Mouse (Mus musculus): ENCODE measurements around the gene Car9.
A peak's percentile ranks its signal among the peaks of the same experiment; 100 is the strongest.

Car9 gene

DNA sequence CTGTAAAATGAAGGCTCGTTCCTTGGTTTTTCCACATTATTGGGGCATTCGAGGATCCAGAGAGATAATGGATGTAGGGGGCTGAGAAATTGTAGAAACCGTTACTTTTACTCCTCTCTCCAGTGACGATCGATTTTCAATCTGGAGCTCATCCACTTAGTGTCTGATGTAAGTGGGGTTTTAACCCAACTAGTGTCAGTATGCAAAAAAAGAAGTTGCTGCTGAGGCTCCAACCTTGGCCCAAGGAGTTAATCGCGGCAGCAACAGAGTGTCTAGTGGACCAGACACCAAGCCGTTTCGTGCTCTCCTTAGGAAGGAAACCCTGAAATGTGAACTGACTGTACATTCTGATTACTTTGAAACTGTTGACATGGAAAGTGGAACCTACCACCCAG lies 12.9 kb upstream of the Car9 start:
- DNase-seq (ENCODE audit: low spot score) = no peak

- no peak for DNase-seq (ENCODE audit: low spot score)
These were observed 10.2 kb upstream of the Car9 start for GRCm38 (mm10) chr4:43496587-43496986.

DNA sequence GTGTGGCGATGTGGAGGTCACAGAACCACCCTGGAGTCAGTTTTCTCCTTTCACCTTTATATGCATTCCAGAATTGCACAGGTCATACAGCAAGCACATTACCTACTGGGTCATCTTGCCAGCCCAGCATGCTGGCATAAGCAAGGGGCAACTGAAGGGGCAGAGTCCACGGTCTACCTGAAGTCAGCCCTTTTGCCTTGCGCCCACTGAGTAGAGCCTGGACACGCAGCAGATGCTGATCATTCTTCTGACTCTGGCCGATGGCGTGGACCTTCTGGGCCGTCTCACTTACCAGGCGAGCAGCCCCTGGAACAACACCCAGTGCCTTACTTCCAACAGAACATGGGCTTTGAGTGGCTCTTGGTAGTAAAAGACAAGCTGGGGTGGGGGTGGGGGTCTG lies 9.4 kb upstream of the Car9 start:
- DNase-seq (ENCODE audit: low spot score) = no peak

- no peak for DNase-seq (ENCODE audit: low spot score)
These were observed 8.8 kb upstream of the Car9 start for GRCm38 (mm10) chr4:43497946-43498345.

- no peak for DNase-seq (ENCODE audit: low spot score)
These were observed 7.8 kb upstream of the Car9 start for GRCm38 (mm10) chr4:43498983-43499382.

GRCm38 (mm10) chr4:43499407-43500333 lies 7.1 kb upstream of the Car9 start, which contains the start of gene Arhgef39:
Gene Arhgef39 (minus strand): TSS chr4:43499695.
- DNase-seq (ENCODE audit: low spot score) = peak; percentile 77

DNA sequence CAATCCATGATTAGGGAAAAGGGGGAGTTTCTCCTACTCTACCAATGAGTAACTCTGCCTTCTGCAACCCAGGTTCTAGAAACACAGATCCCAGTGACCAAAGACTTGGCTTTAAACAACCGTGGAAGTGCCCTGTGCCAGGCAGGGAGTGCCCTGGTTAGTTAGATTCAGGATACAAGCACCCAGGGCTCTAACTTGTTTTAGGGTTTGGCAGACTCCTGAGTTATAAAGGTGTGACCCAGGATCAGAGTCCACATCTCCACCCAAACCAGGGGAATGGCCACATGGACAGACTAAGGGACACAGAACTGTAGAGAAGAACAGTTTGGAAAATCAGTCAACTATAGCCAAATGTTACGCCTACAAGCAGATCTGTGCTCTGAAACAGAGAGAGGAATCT lies 3.7 kb upstream of the Car9 start:
- DNase-seq (ENCODE audit: low spot score) = no peak

- DNase-seq (ENCODE audit: low spot score) = no peak
These were observed 3.3 kb upstream of the Car9 start for GRCm38 (mm10) chr4:43503506-43503905.

- DNase-seq (ENCODE audit: low spot score) = no peak
These were observed 2.5 kb upstream of the Car9 start for GRCm38 (mm10) chr4:43504269-43504668.

DNA sequence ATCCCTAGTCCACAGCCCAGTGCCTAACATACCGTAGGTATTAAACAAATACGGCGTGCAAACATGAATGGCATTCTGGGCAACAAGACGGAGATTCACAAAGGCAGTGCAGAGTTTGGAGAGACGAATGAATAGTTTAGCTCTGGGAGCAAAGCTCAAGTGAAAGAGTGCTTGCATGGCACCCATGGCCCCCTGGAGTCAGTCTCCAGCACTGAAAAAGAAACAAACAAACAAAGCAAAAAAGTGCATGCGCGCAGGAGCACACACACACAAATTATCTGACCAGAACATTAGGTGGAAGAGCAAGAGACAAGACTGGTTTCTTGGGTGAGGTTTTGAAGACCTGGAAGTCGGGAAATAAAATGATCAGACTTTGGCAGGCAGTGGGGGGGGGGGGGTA lies 692 bp upstream of the Car9 start:
- DNase-seq (ENCODE audit: low spot score) = no peak

DNA sequence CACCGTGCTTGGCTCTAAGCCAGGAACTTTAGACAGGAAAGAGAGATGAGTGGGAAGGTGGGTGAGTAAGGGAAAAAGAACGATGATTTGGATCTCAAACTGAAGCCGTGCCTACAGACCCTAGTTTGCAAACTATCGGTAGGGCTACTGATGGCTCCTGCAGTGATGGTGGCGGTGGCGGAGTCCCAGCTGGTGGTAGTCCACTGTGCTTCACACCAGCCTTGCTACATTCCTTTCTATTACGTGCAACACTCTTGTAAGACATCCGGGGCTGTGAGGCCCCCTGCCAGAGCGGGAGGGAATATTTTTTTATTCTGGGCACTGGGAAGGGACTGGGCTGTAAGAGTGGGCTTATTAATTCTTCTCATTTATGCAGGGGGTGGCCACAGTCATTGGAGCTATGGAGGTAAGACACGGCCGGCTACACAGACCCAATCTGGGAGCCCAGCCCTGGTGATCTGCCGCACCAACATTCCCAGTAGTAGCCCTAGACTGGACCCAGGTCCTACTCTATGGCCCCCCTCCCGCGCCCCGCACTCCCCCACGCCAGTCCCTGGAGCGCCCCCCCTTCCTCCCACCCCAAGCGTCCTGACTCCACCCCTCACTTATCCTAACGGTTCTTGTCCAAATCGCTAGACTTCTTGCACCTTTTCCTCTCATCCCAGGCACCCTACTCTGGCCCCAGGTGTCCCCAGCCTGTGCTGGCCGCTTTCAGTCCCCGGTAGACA lies 1.3 kb downstream of the Car9 start:
- DNase-seq (ENCODE audit: low spot score) = no peak

GRCm38 (mm10) chr4:43508666-43508997 lies 1.9 kb downstream of the Car9 start:
- no peak for DNase-seq (ENCODE audit: low spot score)

DNA sequence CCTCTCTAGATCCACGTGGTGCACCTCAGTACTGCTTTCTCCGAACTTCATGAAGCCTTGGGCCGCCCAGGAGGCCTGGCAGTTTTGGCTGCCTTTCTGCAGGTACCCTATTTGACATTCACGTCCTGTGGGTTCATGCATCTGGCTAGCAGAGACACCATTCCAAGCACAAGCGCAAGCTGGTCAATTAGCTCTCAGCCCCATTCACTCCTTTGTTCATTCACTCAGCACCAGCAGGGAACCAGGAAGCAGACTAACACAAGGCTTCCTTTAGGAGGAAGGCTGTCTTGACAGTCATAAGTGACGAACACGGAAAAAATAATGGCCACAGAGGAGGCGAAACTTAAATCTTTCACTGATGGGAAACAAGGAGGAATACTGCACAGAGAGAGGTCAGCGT lies 2.3 kb downstream of the Car9 start:
- DNase-seq (ENCODE audit: low spot score) = no peak

GRCm38 (mm10) chr4:43511675-43512454 lies 5.1 kb downstream of the Car9 start:
- DNase-seq (ENCODE audit: low spot score) = no peak

GRCm38 (mm10) chr4:43512653-43513052 lies 5.9 kb downstream of the Car9 start:
- no peak for DNase-seq (ENCODE audit: low spot score)

GRCm38 (mm10) chr4:43513300-43513699 lies 6.5 kb downstream of the Car9 start:
- no peak for DNase-seq (ENCODE audit: low spot score)

- no peak for DNase-seq (ENCODE audit: low spot score)
These were observed 7.0 kb downstream of the Car9 start for GRCm38 (mm10) chr4:43513791-43514190.

- DNase-seq (ENCODE audit: low spot score) = no peak
These were observed 9.3 kb downstream of the Car9 start for GRCm38 (mm10) chr4:43515764-43516708.

DNA sequence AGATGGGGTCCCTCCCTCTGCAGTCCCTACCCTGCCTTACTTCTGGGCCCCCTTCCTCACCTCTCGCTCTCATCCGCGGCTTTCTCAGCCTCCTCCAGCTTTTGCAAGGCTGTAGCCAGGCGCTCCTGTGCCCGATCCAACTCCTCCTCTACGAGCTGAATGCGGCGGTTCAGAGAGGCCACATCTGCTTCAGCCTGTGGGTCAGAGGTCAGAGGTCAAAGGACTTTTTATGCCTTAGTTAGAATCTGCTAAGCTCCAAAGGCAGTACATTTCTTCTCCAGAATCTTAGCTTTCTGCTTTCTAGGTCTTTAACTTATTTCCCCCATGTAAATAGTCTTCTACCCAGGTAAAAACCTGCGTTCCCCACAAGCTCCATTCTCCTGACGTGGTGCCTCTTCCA lies 12.8 kb downstream of the Car9 start:
- DNase-seq (ENCODE audit: low spot score) = no peak

- peak; percentile 88 for DNase-seq (ENCODE audit: low spot score)
These were observed 13.2 kb downstream of the Car9 start for GRCm38 (mm10) chr4:43519956-43520355.

DNA sequence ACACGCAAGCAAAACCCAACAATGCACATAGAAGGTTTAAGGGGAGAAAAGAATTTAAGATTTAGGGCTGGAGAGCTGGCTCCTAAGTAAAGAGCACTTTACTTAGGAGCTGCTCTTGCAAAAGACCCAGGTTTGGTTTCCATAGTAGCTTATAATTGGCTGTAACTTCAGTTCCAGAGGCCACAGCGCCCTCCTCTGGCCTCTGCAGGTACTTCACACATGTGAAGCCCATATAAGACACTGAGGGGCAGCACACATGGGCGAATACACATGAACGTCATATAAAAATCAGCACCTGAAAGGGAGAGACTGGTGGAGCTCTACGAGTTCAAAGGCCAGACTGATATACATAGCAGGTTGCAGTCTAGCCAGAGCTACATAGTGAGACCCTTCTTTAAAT lies 21.1 kb downstream of the Car9 start:
- DNase-seq (ENCODE audit: low spot score) = no peak

Data from urinary bladder, postnatal 25 days (tissue).